Mouse (Mus musculus) forebrain, embryonic 15.5 days (tissue): Measurements from ENCODE around the gene Cobl. TPM values are rescaled to one million over a fixed set of nuclear protein-coding genes. Genes with fewer than 3 reads are reported as not detected.

Experiments used
- ATAC-seq: fragments of 200-750 bp; cut with Nextera tagmentation; replicated peaks from 2 replicates; pipeline ENCODE4 v1.8.0; 2017; ENCODE audit warnings: mild to moderate bottlenecking, moderate TSS enrichment, moderate library complexity
- H3K27ac ChIP-seq: fragments of 300-500 bp; sonication (generic); replicated peaks from 2 replicates; pipeline ENCODE4 v1.5.1; 2015; ENCODE audit warnings: mild to moderate bottlenecking, inconsistent platforms
- H3K27me3 ChIP-seq: fragments of 300-500 bp; sonication (generic); 2 replicates; pipeline ENCODE4 v1.6.1; 2015; ENCODE audit warnings: inconsistent platforms
- H3K36me3 ChIP-seq: fragments of 300-500 bp; sonication (generic); 2 replicates; pipeline ENCODE4 v1.6.1; 2015; ENCODE audit warnings: mild to moderate bottlenecking, inconsistent platforms
- H3K4me1 ChIP-seq: fragments of 300-500 bp; sonication (generic); 2 replicates; pipeline ENCODE4 v1.6.1; 2015; ENCODE audit warnings: inconsistent platforms
- H3K4me2 ChIP-seq: fragments of 300-500 bp; sonication (generic); replicated peaks from 2 replicates; pipeline ENCODE4 v1.6.1; 2015; ENCODE audit warnings: mild to moderate bottlenecking, inconsistent platforms
- H3K4me3 ChIP-seq: fragments of 300-500 bp; sonication (generic); 2 replicates; pipeline ENCODE4 v1.5.1; 2015; ENCODE audit warnings: mild to moderate bottlenecking, inconsistent platforms
- H3K9ac ChIP-seq: fragments of 300-500 bp; sonication (generic); replicated peaks from 2 replicates; pipeline ENCODE4 v1.6.1; 2015; ENCODE audit warnings: mild to moderate bottlenecking, inconsistent platforms
- H3K9me3 ChIP-seq: fragments of 300-500 bp; sonication (generic); 2 replicates; pipeline ENCODE4 v1.6.1; 2016; ENCODE audit warnings: inconsistent platforms
- WGBS: fragments of 180-500 bp; shearing (Covaris S2); methylation state at CpG from one replicate; pipeline ENCODE4 v1.1.7; 2015; ENCODE audit warnings: mixed read lengths; 5-methylcytosine and 5-hydroxymethylcytosine counted together
- polyA plus RNA-seq: library from polyadenylated mRNA; unstranded; fragments of >200 nt; fragmentation: Nextera tagmentation; extraction: Ambion mirVana; gene quantifications from 2 replicates; pipeline ENCODE4 v1.2.1, GENCODE M21; 2015

Cobl gene
- polyA plus RNA-seq, 1 experiment from 2014 or later: 6.6 TPM

DNA sequence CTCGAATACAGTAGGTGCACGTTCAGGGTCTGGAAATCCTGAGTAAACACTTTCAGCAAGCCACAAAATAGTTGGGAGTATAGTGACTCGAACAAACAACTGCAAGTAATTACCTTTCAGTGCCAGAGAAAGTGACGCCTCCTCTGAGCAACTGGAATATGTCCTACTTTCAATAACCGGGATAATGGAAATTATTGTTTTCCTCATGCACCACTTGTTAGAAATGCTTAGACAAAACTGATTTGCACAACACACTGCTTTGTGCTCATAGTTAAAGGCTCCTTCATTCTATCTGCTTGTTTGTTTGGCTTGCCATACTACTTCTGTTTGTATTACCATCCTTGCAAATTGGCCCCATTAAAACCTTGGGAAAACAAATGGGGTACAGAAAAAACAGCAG lies 21.6 kb downstream of the Cobl start:
- Histone ChIP-seq H3K4me1 (no peaks in the 10 kb centered on the region), H3K4me3 (no peak overlapping the region), H3K9me3 (no peaks in the 10 kb centered on the region), H3K27me3 (no peaks in the 10 kb centered on the region), H3K9ac (no peak overlapping the region), H3K36me3 (no peaks in the 10 kb centered on the region), H3K27ac (no peak overlapping the region), H3K4me2 (no peak overlapping the region)
- no peak for ATAC-seq
- 45% methylated on average over 5 of the region's 5 CpGs for WGBS

DNA sequence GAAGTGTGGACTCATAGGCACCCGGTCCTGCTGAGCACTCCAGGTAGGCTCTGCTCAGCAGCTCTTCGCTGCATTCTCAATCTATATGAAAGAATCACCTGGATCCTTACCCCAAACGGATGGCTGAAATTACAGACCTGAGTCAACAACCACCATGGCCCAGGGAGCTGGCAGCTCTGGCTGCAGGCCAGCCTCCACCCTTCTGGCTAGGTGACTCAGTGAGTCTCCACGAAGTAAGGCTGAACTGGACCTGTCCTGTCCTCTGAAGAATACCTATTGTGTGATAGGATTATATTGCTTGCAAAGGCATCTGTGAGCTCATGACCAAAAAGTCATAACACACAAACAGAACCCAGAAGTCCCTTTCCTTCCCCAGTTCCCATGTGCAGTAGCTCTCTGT lies 22.5 kb downstream of the Cobl start:
- no peaks in the 10 kb centered on the region for H3K9me3 ChIP-seq
- no peaks in the 10 kb centered on the region for H3K36me3 ChIP-seq
- no peak overlapping the region for H3K27ac ChIP-seq
- 85% methylated on average over 4 of the region's 4 CpGs for WGBS
- H3K4me2 ChIP-seq: no peak overlapping the region
- H3K27me3 ChIP-seq: no peaks in the 10 kb centered on the region
- no peak overlapping the region for H3K4me3 ChIP-seq
- no peaks in the 10 kb centered on the region for H3K4me1 ChIP-seq
- H3K9ac ChIP-seq: no peak overlapping the region
- no peak for ATAC-seq

DNA sequence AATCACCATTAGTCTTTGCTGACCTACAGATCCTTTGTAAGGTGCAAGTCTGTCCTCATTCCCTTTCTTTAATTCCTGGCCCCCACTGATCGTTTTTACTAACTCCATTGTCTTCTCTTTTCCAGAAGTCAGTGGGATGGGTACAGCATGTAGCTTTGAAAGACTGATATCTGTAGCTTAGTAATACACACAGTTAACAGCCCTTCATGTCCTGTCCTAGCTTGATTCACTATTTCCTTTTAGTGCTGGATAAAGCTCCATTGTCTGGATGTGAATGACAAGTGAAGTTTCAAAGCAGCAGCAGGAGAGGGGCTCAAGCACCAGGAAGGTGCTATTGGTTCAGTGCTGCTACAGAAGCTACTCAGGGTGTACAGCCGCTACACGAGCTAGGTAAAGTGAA lies 28.9 kb downstream of the Cobl start:
- 0 out of 2 replicates have a peak, but pooled peaks cover 2% of the 10 kb centered on the region for H3K4me1 ChIP-seq
- H3K4me3 ChIP-seq: no peak overlapping the region
- no peaks in the 10 kb centered on the region for H3K27me3 ChIP-seq
- peak; percentile 63 for ATAC-seq
- no peak overlapping the region for H3K9ac ChIP-seq
- WGBS: 22% methylated on average over 3 of the region's 3 CpGs
- no peak overlapping the region for H3K27ac ChIP-seq
- H3K36me3 ChIP-seq: no peaks in the 10 kb centered on the region
- no peak overlapping the region for H3K4me2 ChIP-seq
- H3K9me3 ChIP-seq: no peaks in the 10 kb centered on the region

- WGBS: 52% methylated on average over 4 of the region's 4 CpGs
- Histone ChIP-seq H3K27ac (no peak overlapping the region), H3K36me3 (no peaks in the 10 kb centered on the region), H3K4me2 (no peak overlapping the region), H3K4me1 (peaks cover 9% of the 10 kb centered on the region; the same call in 1 of the 2 replicates), H3K9me3 (no peaks in the 10 kb centered on the region), H3K9ac (no peak overlapping the region), H3K27me3 (no peaks in the 10 kb centered on the region), H3K4me3 (no peak overlapping the region)
- no peak for ATAC-seq
These were observed 29.7 kb downstream of the Cobl start for GRCm38 (mm10) chr11:12435018-12435417.

DNA sequence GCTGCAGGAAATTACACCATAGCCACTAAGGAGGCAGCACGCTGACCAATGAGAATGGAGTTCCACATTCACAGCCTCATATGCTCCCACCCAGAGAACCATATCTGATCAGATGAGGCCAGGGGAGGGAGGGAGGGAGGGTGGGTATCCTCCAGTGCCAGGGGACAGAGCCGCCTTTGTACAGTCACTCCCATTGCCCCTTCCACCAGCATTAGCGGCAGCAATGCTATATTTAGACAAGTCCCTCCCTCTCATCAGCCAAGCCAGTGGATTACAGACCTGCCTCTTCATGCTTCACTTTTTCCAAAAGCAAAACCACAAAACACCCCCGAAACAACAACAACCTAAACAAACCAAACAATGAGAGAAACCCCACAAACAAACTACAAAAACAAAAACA lies 30.2 kb downstream of the Cobl start:
- Histone ChIP-seq H3K4me3 (no peak overlapping the region), H3K9me3 (no peaks in the 10 kb centered on the region), H3K9ac (no peak overlapping the region), H3K27ac (no peak overlapping the region), H3K36me3 (no peaks in the 10 kb centered on the region), H3K4me1 (peaks cover 10% of the 10 kb centered on the region; the same call in 1 of the 2 replicates), H3K27me3 (no peaks in the 10 kb centered on the region), H3K4me2 (no peak overlapping the region)
- WGBS: 54% methylated on average over 4 of the region's 4 CpGs
- ATAC-seq: 0 out of 2 replicates have a peak, but pooled peaks have one; percentile 36

GRCm38 (mm10) chr11:12431911-12432310 lies 32.8 kb downstream of the Cobl start:
- H3K4me2 ChIP-seq: no peak overlapping the region
- no peak for ATAC-seq
- H3K9me3 ChIP-seq: no peaks in the 10 kb centered on the region
- H3K4me3 ChIP-seq: no peak overlapping the region
- no peak overlapping the region for H3K27ac ChIP-seq
- H3K36me3 ChIP-seq: no peaks in the 10 kb centered on the region
- WGBS: 83% methylated on average over 2 of the region's 2 CpGs
- H3K4me1 ChIP-seq: peaks cover 10% of the 10 kb centered on the region; the same call in 1 of the 2 replicates
- no peaks in the 10 kb centered on the region for H3K27me3 ChIP-seq
- H3K9ac ChIP-seq: no peak overlapping the region

GRCm38 (mm10) chr11:12430231-12431041 lies 34.3 kb downstream of the Cobl start:
- Histone ChIP-seq H3K9ac (no peak overlapping the region), H3K27me3 (no peaks in the 10 kb centered on the region), H3K36me3 (no peaks in the 10 kb centered on the region), H3K27ac (no peak overlapping the region), H3K4me2 (no peak overlapping the region), H3K4me3 (no peak overlapping the region), H3K9me3 (no peaks in the 10 kb centered on the region), H3K4me1 (peaks cover 10% of the 10 kb centered on the region; the same call in 1 of the 2 replicates)
- 7% methylated on average over 4 of the region's 4 CpGs for WGBS
- peak; percentile 66 for ATAC-seq

- Histone ChIP-seq H3K27ac (no peak overlapping the region), H3K4me3 (no peak overlapping the region), H3K4me1 (peaks cover 8% of the 10 kb centered on the region; the same call in 1 of the 2 replicates), H3K36me3 (no peaks in the 10 kb centered on the region), H3K9ac (no peak overlapping the region), H3K27me3 (no peaks in the 10 kb centered on the region), H3K9me3 (no peaks in the 10 kb centered on the region), H3K4me2 (no peak overlapping the region)
- 76% methylated on average over 5 of the region's 5 CpGs for WGBS
- no peak for ATAC-seq
These were observed 38.0 kb downstream of the Cobl start for GRCm38 (mm10) chr11:12426746-12427145.

DNA sequence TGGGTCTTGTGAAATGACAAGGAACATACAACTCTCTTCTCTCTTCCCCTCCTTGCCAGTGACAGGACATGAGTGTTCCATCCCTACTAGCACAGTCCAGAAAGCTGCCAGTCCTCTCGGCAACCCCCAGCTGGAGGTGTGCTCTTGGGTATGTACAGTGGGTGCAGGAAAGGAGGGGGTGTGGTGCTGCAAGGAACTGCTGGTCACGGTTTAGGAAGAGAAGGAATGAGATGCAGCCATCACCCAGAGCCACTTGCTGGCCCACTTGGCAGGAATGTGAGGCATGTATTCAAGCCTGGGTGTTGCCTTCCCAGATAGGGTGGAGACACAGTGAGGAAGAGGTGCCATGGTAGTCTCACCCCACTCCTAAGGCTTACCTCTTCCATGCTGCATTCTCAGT lies 40.6 kb downstream of the Cobl start:
- no peaks in the 10 kb centered on the region for H3K4me1 ChIP-seq
- H3K36me3 ChIP-seq: no peaks in the 10 kb centered on the region
- H3K27ac ChIP-seq: no peak overlapping the region
- no peak overlapping the region for H3K9ac ChIP-seq
- H3K4me2 ChIP-seq: no peak overlapping the region
- H3K9me3 ChIP-seq: no peaks in the 10 kb centered on the region
- WGBS: 73% methylated on average over 2 of the region's 2 CpGs
- no peak overlapping the region for H3K4me3 ChIP-seq
- H3K27me3 ChIP-seq: no peaks in the 10 kb centered on the region
- ATAC-seq: 0 out of 2 replicates have a peak, but pooled peaks have one; percentile 43

- H3K4me2 ChIP-seq: no peak overlapping the region
- H3K9me3 ChIP-seq: no peaks in the 10 kb centered on the region
- ATAC-seq: no peak
- peaks cover 7% of the 10 kb centered on the region for H3K4me1 ChIP-seq
- 96% methylated on average over 5 of the region's 5 CpGs for WGBS
- no peak overlapping the region for H3K9ac ChIP-seq
- no peaks in the 10 kb centered on the region for H3K36me3 ChIP-seq
- H3K4me3 ChIP-seq: no peak overlapping the region
- no peak overlapping the region for H3K27ac ChIP-seq
- no peaks in the 10 kb centered on the region for H3K27me3 ChIP-seq
These were observed 43.6 kb downstream of the Cobl start for GRCm38 (mm10) chr11:12421183-12421582.

DNA sequence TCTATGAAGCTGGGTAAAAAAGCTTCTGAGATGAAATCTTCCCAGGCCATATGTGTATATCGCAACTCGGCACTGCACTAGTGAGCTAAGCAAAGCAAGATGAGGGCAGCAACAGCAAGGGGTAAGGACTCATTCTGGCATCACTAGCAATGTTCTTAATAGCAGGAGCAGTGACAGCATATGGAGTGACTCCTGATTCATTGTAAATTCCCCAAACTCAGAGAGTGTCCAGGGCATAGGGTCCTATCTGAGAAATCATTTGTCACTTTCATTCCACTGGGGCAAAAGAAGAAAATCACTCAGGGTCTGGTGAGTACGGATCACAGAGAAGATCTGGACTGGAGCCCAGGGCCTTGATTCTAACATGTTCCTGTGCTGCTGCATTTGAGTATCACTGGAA lies 44.6 kb downstream of the Cobl start:
- WGBS: 94% methylated on average over 3 of the region's 3 CpGs
- H3K9me3 ChIP-seq: no peaks in the 10 kb centered on the region
- no peaks in the 10 kb centered on the region for H3K36me3 ChIP-seq
- peaks cover 12% of the 10 kb centered on the region for H3K4me1 ChIP-seq
- no peak overlapping the region for H3K4me3 ChIP-seq
- H3K9ac ChIP-seq: no peak overlapping the region
- H3K27me3 ChIP-seq: no peaks in the 10 kb centered on the region
- ATAC-seq: no peak
- H3K4me2 ChIP-seq: no peak overlapping the region
- no peak overlapping the region for H3K27ac ChIP-seq

DNA sequence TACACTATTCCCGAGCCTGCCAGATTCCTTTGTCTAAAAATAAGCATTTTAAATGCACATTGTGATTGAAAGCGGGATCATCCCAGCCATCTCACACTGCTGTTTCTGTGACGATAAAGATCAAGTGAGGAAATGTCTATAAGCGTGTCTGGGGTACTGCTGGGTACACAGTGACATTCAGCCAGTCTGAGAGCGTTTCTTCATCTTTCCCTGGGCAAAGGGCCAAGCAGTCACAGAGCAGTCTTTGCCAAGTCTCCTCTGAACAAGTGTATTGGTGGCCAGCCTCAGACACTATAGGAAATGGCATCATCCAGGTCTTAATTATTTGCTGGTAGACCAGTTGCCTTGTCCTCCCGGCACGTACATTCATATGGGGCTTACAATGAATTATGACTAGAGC lies 47.9 kb downstream of the Cobl start:
- no peak overlapping the region for H3K9ac ChIP-seq
- ATAC-seq: peak; percentile 44
- H3K27ac ChIP-seq: peak overlapping the region; percentile 42
- H3K4me2 ChIP-seq: no peak overlapping the region
- H3K4me1 ChIP-seq: peaks cover 13% of the 10 kb centered on the region
- WGBS: 40% methylated on average over 7 of the region's 7 CpGs
- no peaks in the 10 kb centered on the region for H3K9me3 ChIP-seq
- no peaks in the 10 kb centered on the region for H3K36me3 ChIP-seq
- H3K27me3 ChIP-seq: no peaks in the 10 kb centered on the region
- no peak overlapping the region for H3K4me3 ChIP-seq

DNA sequence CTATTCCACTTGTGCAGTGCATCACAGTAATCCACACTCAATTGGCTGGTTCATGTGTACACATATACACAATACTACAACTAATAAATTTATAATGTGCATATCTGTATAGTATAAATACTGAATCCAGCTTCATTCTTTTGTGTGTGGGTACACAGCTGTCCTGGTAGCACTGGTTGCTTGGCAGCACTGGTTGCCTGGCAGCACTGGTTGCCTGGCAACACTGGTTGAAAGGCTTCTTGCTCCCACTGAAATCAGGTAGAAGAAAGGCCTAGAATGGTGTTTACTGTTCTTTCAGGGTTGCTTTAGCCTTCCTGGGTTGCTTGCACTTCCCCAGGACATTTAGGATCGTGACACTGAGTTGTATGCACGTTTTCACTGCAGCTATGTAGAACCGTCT lies 49.4 kb downstream of the Cobl start:
- ATAC-seq: peak; percentile 94
- H3K27ac ChIP-seq: peak overlapping the region; percentile 43; the same call in 1 of the 2 replicates
- no peaks in the 10 kb centered on the region for H3K27me3 ChIP-seq
- no peaks in the 10 kb centered on the region for H3K36me3 ChIP-seq
- no peak overlapping the region for H3K4me3 ChIP-seq
- no peak overlapping the region for H3K9ac ChIP-seq
- WGBS: 15% methylated on average over 3 of the region's 3 CpGs
- peaks cover 13% of the 10 kb centered on the region for H3K4me1 ChIP-seq
- no peak overlapping the region for H3K4me2 ChIP-seq
- H3K9me3 ChIP-seq: no peaks in the 10 kb centered on the region
